Mouse (Mus musculus) heart, postnatal 14 days (tissue): ENCODE measurements around the gene Tnfaip1. TPM values are rescaled to one million over a fixed set of nuclear protein-coding genes. Genes with fewer than 3 reads are reported as not detected.
"Not testable (repeated sequence)": the region's sequence is repeated elsewhere in the genome, so short reads cannot be mapped to it uniquely, and the experiment has no call there.

Source experiments
- DNase-seq, 2 experiments: peaks; one replicate each; pipeline ENCODE4 v3.0.0; 2021 to 2022
- intact Hi-C: fragments of 180-260 bp; cut with DNase I; formaldehyde crosslinking; loops from one replicate; pipeline ENCODE4 v1.15.1; 2025
- total RNA-seq, 2 experiments: library from RNA; stranded (reverse); gene quantifications; 2 replicates each; pipeline ENCODE4 v1.2.3; 2021

Tnfaip1 gene
- total RNA-seq, 2 experiments from 2014 or later, result 47.7 to 50.7 TPM

DNA sequence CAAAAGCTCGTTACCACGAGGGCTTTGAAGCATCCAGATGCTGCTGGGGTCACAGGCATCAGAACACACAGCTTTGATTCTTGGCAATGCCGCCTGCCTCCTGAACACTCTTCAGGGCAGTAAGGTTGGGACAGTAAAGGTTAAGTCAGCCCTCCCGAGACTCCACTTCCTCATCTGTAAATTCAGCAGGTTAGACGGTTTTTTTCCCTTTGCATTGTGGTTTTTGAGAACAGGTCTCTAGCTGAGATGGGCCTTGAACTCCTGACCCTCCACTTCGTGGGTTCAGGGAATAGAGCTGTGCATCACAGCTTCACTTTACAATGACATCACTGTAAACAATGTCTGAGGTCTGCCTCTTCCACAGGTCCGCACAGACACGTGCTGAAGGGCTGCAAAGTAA, 9.0 kb upstream of the Tnfaip1 start:
- no peak for DNase-seq
- intact Hi-C loops, result no loop called here

DNA sequence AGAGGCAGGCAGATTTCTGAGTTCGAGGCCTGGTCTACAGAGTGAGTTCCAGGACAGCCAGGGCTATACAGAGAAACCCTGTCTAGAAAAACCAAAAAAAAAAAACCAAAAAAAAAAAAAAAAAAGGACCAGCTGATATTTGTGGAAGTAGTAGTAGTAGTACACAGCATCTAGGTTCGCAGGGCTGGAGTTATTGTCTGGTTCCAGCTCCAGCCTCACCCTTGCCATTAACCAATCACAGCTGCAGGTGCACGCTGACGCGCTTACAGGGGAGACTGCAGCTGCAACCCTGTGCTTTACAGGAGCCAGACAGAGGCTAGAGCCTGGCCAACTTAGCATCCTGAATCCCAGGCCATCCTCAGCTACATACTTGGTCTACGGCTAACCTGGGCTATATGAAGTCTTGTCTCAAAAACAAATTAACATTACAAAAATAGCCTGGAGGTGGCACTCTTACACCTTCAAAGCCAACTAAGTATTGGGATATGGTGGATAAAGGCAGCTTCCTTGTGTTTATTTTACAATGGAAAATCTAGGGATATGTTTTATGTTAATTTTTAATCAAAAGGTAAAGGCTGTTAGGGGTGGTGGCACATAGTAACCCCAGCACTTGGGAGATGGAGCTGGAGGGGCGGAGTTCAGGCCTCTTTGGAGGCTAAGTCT, 8.4 kb upstream of the Tnfaip1 start:
- DNase-seq, result no peak
- intact Hi-C loops, result no loop called here

DNA sequence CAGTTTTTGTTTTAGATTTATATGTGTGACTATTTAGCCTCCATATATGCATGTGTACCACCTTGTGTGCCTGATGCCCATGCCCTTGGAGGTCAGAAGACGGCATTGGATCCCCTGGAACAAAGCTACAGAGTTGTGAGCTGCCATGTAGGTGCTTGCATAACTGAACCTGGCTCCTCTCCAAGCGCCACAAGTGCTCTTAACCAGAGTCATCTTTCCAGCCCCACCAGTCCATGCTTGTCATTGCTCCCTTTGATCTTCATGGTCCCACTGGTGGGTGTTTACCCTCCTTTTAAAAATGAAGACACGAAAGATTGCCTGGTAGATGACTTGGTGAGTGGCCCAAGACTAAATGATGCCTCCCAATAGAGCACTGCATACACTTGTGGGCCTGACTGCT, 4.2 kb upstream of the Tnfaip1 start:
- no peak for DNase-seq
- intact Hi-C loops, result no loop called here

DNA sequence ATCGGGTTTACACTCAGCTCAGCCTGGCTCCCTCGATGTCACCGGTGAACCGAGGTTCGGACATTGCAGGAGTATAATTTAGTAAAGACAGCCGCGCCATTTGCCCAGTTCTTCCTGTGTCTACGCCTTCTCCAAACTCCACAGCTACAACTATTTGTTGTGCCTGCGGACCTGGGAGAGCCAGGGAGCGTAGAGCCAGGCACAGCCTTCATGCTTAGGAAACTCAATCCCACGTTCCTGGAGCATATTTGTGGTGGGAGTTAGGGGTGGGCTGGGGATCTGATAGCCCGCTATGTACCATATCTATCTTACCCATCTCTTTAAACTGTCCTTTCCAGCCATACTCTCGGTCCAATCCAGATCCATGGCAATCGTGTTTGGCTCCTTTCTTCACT, 555 bp upstream of the Tnfaip1 start:
- no peak for DNase-seq
- intact Hi-C loops, result no loop called here

DNA sequence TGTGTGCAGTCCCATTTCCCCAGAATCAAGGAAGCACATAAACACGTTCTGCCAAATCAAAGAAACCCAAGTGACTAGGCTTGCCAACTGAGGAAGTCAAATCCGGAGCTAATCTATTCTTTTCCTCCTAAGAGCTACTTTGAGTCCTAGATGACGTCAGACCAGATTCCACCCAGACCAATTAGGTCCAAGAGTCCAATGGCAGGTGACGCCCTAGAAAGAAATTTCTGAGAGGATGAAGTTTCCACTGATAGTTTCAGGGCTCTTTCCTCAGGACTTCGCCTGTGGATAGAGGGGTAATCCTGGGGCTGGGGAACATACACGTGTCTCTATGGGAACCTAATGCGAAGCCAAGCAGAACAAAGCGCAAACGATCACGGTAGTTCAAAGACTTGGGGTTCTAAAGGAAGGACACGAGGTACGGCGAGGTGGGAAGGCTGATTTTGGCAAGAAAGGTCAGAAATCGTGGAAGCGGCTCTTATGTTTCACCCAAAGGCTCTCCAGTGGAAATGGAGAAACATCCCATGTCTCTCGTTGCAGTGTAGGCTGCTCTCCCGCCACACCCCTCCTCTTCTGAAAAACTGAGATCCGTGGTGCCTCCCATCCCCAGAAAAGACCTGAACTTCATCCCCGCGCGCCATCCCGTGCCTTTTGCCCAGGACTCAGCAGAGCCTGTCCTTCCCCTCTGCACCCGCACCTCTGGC, 604 bp downstream of the Tnfaip1 start:
- DNase-seq, result peak; percentile 31 to 33
- intact Hi-C loops, result no loop called here

DNA sequence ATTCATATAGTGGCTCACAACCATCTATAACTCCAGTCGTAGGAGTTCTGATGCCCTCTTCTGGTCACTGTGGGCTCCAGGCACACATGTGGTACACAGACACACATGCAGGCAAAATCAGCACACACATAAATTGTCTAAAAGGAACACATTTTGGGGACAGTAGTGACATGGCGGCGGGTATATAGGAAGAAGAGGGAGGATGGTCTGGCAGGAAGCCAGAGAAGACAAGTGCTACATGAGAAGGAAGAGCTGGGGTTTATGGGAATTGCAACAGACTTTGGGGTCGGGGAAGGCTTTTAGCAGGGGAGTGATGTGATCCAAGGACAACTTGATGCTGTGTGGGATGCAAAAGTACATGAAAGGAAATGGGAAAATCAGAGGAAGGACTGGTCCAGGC, 1.6 kb downstream of the Tnfaip1 start:
- DNase-seq, result no peak
- intact Hi-C loops, result no loop called here

DNA sequence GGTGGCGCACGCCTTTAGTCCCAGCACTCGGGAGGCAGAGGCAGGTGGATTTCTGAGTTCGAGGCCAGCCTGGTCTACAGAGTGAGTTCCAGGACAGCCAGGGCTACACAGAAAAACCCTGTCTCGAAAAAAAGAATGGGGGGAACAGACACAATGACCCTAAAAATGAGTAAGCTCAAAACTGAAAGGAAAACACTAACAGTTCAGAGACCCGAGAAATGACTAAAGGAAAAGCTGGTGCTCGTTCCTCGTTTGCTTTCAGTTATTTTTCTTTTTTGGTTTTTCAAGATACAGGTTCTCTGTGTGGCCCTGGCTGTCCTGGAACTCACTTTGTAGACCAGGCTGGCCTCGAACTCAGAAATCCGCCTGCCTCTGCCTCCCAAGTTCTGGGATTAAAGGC, 4.6 kb downstream of the Tnfaip1 start:
- DNase-seq, intact Hi-C loops: not testable (repeated sequence)

DNA sequence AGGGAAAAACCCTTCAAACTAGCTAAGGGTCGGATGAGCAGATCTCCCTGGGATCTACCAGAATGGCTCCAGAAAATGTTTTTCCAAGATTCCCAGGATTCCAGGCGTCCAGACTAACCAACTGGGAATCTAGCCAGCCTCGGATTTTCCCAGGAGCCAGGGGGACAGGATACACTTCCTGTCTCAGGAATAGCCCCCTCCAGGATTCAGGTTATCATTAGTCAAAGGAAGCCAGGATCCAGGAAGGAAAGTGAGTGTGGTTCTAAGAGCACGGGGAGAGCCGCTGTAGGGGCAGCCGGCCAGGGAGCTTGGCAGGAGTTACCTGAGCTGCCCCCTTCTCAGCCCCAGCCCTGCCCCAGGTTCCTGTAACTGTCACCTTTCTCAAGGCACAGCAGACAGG, 5.1 kb downstream of the Tnfaip1 start:
- intact Hi-C loops, result no loop called here

DNA sequence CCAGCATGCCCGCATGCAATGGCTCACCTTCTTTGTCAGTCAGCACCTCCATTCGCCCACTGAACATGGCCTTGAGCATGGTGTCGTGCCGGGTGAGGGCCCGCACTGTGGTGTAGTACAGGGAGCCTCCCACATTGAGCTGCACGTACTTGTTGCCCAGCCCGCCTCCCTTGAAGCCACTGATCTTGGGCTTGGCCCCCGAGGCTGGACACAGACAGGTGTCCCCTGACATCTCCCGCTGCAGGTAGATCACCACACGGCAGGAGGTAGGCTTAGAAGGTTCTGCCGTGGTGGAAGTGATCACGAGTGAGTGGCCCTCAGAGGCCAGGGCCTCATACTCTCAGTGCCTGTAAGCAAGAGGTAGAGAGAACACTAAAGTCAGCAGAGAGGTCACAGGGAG, 6.1 kb downstream of the Tnfaip1 start:
- DNase-seq, result no peak
- intact Hi-C loops, result no loop called here

More for the DNA sequence above, 5.1 kb downstream of the Tnfaip1 start:
- peak; percentile 64 to 73 for DNase-seq

DNA sequence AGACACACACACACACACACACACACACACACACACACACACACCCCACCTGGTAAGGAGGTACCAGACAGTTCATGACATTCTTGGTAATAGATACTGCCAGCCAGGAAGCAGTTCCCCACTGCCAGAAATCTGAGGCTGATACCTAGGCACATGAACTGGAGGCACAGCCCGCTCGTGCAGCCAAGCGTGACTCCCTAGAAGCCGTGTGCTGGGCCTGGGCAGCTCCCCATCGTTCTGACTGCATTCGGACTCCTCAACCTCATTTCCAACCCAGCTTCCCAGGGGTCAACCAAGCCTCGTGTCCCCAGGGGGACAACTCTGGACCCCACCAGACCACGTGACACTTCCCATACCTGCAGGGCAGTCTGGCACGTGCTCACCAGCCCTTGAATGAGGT, 7.4 kb downstream of the Tnfaip1 start:
- DNase-seq, result no peak
- intact Hi-C loops, result no loop called here

DNA sequence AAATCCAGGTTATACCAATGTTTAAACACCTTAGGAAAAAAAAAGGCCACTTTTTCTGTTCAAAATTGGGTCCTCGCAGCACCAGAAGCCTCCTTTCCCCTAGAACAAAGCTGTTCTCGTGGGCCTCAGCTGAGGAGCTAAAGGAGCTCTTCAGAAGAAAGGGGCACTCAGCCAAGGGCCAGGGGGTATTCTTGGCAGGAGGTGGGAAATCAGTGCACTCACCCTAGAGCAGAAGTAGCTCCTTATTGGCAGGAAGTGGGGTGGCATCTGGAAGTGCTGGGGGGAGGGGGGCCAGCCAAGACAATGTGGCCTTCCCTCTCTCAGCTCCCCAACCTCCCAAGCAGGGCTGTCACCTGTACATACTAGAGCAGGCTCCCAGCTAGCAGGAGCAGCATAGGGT, 11.3 kb downstream of the Tnfaip1 start:
- intact Hi-C loops, result no loop called here
- DNase-seq, result no peak

DNA sequence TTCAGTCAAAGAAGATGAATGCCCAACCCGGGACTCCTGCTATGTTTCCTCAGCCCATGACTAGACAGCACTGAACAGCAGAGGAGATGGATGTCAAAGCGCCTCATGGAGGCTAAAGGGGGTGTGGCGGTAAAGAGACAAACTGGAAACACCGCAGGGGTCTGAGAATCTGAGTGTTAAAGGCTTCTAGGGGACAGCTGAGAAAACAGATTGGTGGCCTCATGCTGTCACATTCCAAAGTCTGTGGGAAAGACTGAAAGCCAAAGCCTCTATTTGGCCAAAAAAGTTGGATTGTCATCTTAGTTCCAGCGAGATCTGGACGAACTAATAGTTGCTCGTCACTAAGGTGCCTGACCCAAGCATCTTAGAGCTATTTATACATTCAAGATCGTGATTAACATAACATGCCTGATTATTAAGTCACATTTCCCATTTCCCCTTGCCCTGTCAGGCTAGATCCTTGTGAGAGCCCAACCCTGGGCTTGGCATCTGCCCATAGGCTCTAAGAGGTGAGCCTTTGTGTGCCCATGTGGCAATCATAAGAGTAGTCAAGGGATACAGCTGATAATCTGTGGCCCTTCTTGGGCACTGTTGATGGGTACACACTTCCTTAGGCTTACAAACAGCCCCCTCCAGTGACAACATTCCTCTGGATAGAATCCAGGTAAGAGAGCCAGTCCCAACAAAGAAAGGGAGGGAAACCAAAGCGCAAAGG, 12.7 kb downstream of the Tnfaip1 start:
- DNase-seq, result no peak
- intact Hi-C loops, result no loop called here

DNA sequence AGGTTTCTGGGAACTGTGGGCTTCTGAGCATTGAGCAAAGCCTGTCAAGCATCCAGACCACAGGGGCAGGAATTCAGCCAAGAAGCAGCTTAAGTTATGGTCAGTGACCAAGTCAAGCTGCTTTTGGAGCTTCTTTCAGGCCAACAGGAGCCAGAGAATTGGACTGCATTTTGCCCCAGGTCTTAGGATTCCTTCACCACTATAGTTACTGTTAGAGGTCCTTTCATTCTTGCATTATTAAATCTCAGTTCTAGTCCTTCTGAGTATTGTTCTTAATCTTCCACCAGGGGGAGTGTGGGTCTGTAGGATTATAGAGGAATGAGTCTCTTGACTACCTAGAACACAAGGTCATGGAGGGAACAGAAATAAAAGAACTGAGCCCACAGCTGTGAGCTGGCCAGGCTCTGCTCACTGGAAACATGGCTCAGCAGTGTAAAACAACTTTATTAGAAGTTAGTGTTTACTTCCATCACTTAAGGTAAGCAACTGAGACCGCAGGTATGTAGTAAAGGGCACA, 13.6 kb downstream of the Tnfaip1 start:
- no peak for DNase-seq
- intact Hi-C loops, result no loop called here

DNA sequence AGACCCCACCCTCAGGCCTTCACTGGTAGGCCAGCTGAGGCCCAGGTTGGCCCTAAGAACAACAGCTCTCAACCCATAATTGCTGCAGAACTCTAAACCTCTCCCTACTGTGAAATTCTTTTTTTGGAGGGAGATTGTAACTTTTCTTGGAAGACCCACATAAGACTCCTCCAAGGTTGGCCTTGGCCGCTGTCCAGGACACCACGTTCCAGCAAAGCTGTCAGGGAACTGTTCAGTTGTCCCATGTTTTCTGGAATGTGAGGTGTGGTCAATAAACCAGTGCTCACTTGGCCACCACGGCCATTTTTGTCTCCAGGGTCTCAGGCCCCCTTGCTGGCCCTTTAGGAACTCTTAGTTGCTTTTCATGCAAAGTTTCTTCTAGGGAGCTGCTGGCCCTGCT, 14.3 kb downstream of the Tnfaip1 start:
- intact Hi-C loops, result no loop called here
- peak in 1 of 2 experiments; percentile 36 for DNase-seq

DNA sequence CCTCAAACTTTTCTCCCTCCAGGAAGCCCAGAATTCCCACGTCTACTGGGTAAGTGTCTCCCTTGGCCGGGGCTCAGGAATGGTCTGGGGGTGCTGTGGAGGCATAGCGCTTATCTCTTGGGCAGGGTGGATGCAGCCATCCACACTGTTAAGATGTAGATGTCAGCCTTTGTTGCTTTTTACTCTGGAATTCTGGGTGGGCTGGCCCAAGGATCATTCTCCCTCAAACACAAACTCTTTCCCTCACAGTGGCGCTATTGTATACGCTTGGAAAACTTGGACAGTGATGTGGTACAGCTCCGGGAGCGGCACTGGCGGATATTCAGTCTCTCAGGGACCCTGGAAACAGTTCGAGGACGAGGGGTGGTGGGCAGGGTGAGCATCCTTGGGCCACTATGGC, 17.2 kb downstream of the Tnfaip1 start:
- intact Hi-C loops, result no loop called here
- DNase-seq, result no peak

DNA sequence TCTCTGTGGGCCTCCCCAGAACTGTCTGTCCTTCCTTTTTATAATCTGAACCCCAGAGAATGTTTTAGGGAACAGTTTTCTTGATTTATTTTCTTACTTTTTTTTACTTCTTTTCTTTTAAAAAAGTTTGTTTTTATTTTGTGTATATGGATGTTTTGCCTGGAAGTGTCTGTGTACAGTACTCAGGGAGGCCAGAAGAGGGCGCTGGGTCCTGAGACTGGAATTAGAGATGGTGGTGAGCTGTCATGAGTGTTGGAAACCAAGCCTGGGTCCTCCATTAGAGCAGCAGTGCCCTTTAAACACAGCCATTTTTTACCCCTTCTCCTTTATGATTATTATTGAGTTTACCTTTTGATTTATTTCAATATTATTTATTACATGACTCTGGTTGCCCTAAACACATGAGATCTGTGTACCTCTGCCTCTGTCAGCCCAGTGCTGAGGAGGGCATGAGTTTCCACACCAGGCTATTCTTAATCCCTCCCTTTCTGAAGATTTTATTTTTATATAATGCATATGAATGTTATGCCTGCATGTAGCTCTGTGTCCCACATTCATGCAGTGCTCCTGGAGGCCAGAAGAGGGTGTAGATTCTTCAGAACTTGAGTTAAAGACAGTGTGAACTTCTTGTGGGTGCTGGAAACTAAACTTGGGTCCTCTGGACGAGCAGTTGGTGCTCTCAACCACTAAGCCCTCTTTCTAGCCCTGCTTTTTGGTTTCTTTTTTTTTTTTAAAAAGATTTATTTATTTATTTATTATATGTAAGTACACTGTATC, 20.4 kb downstream of the Tnfaip1 start:
- intact Hi-C loops, result no loop called here
- DNase-seq, result no peak

DNA sequence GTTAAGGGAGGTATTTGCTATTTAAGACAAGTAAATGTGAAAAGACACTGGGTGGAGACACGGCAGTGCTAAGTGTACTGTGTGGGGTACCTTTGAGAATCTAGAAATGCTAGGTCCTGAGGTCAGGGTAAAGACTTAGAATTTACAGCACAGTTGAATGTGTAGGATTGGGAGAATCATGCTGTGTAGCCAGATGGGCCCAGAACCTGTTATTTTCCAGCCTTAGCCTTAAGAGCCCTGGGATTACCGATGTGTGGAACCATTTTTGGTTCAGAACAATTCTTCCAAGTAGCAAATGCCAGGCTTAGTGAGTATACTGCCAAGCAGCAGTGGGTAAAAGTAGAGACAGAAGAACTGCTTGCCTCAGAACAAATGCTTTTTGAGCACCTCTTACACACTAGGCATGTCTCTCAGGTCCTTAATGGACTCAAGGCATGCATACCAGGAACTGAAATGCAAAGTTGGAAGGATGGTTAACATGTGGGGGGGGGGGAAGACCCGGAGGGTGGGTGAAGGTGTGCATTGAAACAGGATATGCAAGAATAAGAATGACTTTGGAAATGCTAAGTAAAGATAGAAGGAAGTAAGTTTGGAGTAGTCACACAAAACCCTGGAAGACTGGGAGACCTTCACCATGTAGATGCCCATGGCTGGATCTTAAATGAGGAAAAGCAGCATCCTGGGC, 22.9 kb downstream of the Tnfaip1 start:
- intact Hi-C loops, result no loop called here
- DNase-seq, result no peak

DNA sequence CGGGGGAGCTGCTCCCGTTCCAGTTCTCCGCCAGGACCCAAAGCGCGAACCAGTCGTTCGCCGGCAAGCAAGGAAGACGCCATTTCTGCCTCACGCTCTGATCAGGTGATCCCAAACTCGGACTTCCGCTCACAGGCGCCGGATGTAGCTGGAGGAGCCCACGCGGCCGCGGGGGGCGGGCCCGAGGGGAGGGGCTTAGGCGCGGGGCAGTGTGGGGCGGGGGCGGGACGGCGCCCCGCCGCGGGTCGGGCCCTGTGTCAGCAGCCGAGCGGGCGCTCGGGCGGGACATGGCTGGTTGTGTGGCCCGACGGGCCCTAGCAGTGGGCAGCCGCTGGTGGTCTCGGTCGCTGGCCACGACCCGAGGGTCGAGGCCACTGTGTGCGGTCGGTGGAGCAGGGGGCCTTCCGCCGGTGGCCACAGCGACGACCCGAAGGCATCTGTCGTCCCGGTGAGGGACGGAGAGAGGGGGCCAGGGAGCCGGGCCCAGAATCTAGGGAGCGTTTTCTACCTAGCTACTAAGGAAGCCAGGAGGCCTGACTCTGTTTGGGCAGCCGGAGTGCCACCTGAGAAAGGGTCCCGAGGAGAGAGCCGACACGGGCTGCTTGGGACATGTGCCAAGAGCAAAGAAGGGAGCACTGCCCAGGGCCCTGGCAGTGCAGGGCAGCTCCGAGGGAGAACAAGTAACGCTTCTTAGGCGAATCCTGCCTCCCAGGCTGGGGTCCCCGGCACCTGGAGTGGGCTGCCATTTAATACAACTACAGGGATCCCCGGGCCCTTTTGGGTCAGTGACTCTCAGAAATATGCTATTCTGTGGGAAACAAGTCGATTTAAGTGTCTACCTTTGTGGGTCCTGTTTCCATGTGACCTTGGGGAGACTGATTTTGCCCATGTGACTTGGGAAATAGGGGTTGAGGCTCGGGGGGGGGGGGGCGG, 23.8 kb downstream of the Tnfaip1 start, which contains the start of the genes Tmem199 and Poldip2:
Gene Tmem199 (minus strand): TSS at position 148 of the 933 bp plus-strand sequence.
Gene Poldip2 (plus strand): TSS at position 169 of the 933 bp plus-strand sequence.
- intact Hi-C loops, result no loop called here
- peak; percentile 92 to 93 for DNase-seq

DNA sequence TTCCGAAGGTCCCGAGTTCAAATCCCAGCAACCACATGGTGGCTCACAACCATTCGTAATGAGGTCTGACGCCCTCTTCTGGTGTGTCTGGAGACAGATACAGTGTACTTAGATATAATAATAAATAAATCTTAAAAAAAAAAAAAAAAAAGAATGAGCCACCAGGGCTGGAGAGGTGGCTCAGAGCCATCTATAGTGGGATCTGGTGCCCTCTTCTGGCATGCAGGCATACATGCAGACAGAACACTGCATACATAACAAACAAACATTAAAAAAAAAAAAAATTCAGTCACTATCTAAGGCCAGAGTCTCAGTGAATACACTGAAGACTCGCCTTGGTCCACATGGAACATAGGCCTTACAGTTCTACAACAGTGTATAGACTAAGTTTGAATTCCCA, 27.0 kb downstream of the Tnfaip1 start:
- intact Hi-C loops, result no loop called here
- DNase-seq, result no peak
